Mouse (Mus musculus): ENCODE data around the gene Ttll7. TPM values are rescaled to one million over a fixed set of nuclear protein-coding genes. Genes with fewer than 3 reads are reported as not detected.

Gene Ttll7
- 100 to 1,000 TPM; 178 to 182 TPM for total RNA-seq (2021)
- long read RNA-seq, experiment 1, partial matches to known transcripts: 24 of 96 reads
- long read RNA-seq, experiment 1, other reads (novel, unspliced or antisense): 71 of 96 reads
- long read RNA-seq, experiment 2, partial matches to known transcripts: 6 of 82 reads
- long read RNA-seq, experiment 2, other reads (novel, unspliced or antisense): 75 of 82 reads

DNA sequence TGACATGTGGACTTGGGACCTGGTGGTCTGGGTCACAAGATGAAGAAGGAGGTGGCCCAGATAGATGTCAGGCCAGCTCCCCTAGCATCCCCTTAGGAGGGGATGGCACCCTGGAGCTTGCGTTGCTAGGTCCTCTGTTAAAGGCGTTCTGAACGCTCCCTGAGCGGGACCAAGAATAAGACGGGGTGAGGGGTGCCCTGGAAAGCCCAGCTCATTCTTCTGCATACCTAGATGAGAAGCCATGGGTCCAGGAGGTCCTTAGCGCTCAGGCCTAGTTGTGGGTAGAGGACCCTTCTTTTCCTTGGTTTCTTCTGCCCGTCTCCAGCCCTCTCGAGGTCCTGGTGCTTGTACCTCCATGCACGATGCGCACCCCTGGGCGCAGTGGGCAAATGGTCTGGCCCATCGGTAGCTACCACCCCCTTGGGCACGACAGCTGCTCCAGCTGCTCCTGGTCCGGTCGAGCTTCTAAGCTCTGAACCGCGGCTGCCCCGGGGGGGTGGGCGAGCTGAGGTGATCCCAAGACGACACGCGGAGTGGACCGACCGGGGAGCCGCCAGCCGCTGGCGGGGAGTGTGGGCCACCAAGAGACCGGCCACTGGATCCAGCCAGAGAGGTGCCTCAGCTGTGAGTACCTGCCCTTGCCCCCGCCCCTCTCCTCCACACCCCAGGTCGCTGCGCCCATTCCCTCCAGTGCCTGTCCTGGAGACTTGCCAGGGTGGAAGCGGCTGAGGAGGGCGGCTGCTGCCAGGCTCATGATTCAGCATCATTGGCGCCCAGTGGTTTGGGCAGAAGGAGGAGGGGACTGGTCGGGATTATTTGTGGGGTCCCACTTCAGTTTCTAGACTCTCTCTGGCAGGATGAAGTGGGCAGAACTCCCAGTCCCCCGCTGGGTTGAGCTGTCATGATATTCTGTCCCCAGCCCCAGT is at the start of gene Ttll7:
Gene Ttll7 (plus strand): TSS at position 402 of the 926 bp plus-strand sequence.
- TF ChIP-seq CTCF (IDR thresholded peaks at IDR 0.05): no peak
- peak within 1 kb of the TSS; percentile 97 for H3K27ac ChIP-seq
- intact Hi-C loops (cut with DNase I): loop anchor here (1.0 to 2.0 kb wide), 2 partner anchors 39 to 63 kb away; no protein-coding TSS in a partner anchor
- peak within 1 kb of the TSS; percentile 88 for H3K4me3 ChIP-seq
- DNase-seq (ENCODE audit: extremely low spot score in 1 of 2, low spot score in 2 of 2): peak; percentile 87

DNA sequence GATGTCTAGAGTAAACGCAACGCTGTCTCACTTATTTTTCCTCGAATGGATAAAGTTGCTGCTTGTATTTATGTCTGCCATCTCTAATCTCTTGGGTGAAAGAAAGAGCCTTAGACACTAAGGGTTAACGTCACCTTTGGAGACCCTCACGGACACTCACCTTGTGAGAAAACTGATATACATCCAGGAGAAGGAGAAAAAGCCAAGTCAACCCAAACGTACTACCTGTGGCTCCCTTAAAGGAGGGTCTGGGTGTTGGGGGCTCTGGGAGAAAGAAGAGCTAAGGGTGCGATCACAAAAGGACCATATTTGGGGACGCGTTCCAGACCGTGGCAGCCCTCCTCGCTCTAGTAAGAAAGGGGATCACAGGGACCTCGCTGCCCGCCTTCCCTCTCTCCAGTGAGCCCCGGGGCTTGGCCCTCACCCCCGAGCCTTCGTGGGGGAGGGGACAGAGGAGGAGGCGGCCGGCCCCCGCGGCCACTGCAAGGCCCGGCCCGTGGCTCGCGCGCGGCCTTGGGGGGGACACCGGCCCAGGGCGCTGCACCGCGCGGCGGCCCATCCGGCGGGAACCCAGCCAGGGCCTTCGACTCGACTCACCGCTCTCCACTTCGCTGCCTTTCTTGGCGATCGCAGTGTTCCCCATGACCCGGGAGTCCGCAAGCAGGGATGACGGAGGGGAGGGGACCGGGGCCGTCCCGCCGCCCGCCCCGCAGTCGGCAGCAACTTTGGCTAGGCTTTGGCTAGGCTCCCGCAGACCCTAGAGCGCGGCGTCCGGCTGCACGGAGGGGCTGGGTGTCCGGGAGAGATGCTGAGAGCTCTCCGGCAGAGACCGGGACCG is 39.9 kb upstream of the Ttll7 start:
- H3K27ac ChIP-seq: peak overlapping the region; percentile 96
- DNase-seq (ENCODE audit: extremely low spot score in 1 of 2, low spot score in 2 of 2): no peak
- intact Hi-C loops (cut with DNase I): loop anchor here (5.0 kb wide), 1 partner anchor 100 kb away; no protein-coding TSS in a partner anchor
- peak overlapping the region; percentile 57 for H3K4me3 ChIP-seq
- no peak for TF ChIP-seq CTCF (IDR thresholded peaks at IDR 0.05)

DNA sequence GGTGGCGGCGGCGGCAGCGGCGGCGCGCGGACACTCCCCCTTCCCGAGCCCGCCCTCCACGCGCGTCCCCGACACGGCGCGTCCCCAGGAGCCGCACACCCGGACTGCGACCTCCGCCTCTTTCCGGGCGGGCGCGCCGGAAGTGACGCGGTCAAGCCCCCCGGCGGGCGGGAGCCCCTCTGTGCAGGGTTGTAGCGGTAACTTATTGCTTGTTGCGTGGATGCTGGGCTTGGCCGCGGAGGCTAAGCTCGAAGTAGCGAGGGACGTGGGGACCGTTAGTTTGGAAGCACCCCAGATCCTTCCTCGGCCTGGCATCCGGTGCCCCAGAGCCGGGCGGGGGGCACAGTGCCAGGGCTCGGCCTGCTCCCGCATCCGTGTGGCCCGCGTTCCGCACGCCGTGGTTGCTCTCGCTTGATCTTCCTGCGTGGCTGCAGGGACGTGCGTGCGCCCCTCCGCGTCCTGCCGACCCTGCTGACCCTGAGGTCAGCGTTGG is 39.2 kb upstream of the Ttll7 start, which contains the start of gene Prkacb:
Gene Prkacb (minus strand): TSS at position 90 of the 493 bp plus-strand sequence.
- peak; percentile 91 to 92 for DNase-seq (ENCODE audit: extremely low spot score in 1 of 2, low spot score in 2 of 2)
- Histone ChIP-seq H3K27ac (peak within 1 kb of the TSS; percentile 96), H3K4me3 (peak within 1 kb of the TSS; percentile 57)
- TF ChIP-seq CTCF (IDR thresholded peaks at IDR 0.05): no peak
- intact Hi-C loops (cut with DNase I): loop anchor here (1.0 to 5.0 kb wide), 3 partner anchors 39 to 292 kb away; partner anchors contain the start of genes Rpf1 and Ttll7

DNA sequence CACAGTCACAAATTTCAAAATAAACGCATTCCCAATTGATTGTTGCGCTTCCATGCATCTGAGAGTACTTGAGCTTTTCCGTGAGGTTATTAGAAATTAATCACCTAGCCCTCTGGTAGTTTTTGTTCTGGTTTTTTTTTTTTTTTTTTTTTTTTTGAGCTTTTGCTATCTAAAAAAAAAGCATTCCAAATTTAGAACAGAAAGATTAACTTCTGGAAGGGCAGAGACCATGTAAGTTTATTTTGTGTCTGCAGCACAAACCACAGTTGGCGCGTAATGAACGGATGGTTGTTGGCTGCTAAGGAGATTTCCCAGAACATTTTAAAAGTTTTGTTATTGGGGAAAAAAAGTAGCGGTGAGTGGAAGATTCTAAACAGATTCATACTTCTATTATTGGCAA is 38.5 kb upstream of the Ttll7 start:
- intact Hi-C loops (cut with DNase I): loop anchor here (1.0 to 5.0 kb wide), 3 partner anchors 39 to 292 kb away; partner anchors contain the start of genes Rpf1 and Ttll7
- no peak for DNase-seq (ENCODE audit: extremely low spot score in 1 of 2, low spot score in 2 of 2)
- H3K4me3 ChIP-seq: peak overlapping the region; percentile 57
- TF ChIP-seq CTCF (IDR thresholded peaks at IDR 0.05): no peak
- peak overlapping the region; percentile 96 for H3K27ac ChIP-seq

DNA sequence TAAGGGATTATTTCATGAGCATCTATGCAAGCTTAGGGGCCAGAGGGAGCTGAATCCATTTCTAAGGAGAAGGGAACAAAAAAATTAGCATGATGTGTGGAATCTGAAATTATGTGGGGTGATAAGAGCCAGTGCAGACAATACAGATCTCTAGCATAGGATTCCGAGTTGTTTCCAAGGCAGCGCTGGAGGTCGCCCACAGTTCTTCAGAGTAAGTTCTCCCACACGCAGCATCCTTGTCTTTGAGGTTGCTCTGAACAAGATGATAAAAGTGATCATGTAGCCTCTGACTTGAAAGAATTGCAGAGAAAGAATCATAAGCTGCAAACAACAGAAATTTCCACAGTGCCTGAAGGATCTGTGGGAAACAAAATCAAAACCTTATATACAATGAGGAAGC is 31.4 kb upstream of the Ttll7 start:
- peak in 1 of 2 experiments; percentile 14 for DNase-seq (ENCODE audit: extremely low spot score in 1 of 2, low spot score in 2 of 2)
- no peak overlapping the region for H3K27ac ChIP-seq
- intact Hi-C loops (cut with DNase I): no loop called here
- H3K4me3 ChIP-seq: no peak overlapping the region
- no peak for TF ChIP-seq CTCF (IDR thresholded peaks at IDR 0.05)

DNA sequence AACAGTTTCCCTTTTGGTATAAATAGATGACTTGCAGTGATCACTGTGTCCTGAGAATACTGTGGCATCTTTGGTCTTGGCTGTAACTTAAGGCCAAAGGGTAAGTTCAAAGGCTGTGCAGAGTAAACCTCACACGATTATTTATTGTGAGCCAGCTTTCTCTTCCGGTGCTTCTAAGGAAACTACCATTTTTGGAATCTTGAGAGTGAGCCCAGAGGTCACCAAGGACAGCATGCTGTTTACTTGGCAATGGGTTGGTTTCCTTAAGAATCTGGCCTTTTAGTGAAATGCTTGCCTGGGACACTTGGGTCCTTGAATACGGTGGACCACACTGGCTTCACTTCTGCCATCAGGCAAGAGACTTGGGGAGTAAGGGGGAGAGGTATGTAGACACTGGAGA is 9.4 kb upstream of the Ttll7 start:
- Histone ChIP-seq H3K27ac (peak overlapping the region; percentile 51; the same call in 1 of the 2 replicates), H3K4me3 (no peak overlapping the region)
- DNase-seq (ENCODE audit: extremely low spot score in 1 of 2, low spot score in 2 of 2): no peak
- no peak for TF ChIP-seq CTCF (IDR thresholded peaks at IDR 0.05)
- intact Hi-C loops (cut with DNase I): no loop called here

DNA sequence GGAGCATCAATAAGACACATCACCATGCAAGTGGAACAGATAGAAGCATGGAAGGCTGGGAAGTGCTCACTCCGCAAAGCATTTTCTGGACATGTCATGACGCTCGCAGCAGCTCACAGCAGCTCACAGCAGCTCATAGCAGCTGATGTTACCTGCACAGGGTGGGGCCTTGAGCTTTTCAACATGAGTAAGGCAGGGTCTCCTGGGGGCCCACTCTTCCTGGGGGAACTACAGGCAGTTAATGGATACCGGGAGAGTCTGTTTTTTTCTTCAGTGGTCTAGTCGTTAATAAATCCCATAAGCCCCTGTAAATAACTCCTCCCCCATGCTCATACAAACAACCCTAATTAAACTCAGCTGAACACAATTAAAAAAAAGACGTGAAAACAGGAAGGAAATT is 8.7 kb upstream of the Ttll7 start:
- H3K4me3 ChIP-seq: no peak overlapping the region
- intact Hi-C loops (cut with DNase I): no loop called here
- no peak for TF ChIP-seq CTCF (IDR thresholded peaks at IDR 0.05)

DNA sequence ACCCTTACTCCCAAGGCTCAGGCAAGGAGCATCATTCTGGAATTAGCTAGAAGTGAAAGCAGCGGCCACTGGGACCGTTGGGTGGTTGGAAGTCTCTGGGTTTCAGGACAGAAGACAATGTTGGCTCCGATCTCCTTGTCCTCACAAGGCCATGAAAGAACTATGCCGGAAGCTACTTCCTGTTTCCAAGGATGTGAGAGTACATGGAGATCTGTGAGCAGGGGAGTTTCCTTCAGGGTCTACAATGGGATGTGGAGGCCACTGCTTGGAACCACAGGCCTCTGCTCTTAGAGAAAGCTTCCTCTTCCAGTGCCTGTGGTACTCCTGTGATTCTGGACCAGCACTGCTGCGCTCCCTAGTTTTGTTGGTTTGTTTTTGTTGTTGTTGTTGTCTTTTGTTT is 5.9 kb upstream of the Ttll7 start:
- intact Hi-C loops (cut with DNase I): no loop called here
- TF ChIP-seq CTCF (IDR thresholded peaks at IDR 0.05): no peak
- no peak overlapping the region for H3K4me3 ChIP-seq
- no peak for DNase-seq (ENCODE audit: extremely low spot score in 1 of 2, low spot score in 2 of 2)
- peak overlapping the region; percentile 16; the same call in 1 of the 2 replicates for H3K27ac ChIP-seq

More for the DNA sequence above, 8.7 kb upstream of the Ttll7 start:
- H3K27ac ChIP-seq: no peak overlapping the region
- DNase-seq (ENCODE audit: extremely low spot score in 1 of 2, low spot score in 2 of 2): no peak

DNA sequence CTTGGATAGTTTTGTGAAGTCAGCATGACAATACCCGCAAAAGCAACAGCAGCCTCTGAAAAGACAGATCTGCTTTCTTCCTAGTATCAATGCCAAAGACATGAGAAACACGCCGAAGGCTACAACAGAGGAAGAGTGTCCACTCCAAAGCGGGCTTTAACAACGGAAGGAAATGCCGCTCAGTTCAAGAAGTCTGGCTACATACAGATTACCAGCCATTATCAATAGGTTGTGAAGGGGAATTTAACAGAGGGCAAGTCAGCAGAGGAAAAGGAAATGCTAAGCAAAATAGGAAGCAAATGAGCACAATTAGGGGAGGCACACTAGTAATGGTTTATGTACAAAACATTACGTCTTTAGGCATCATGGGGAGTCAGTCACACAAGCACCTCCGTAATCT is 4.1 kb upstream of the Ttll7 start:
- DNase-seq (ENCODE audit: extremely low spot score in 1 of 2, low spot score in 2 of 2): no peak
- no peak overlapping the region for H3K27ac ChIP-seq
- H3K4me3 ChIP-seq: no peak overlapping the region
- intact Hi-C loops (cut with DNase I): no loop called here
- no peak for TF ChIP-seq CTCF (IDR thresholded peaks at IDR 0.05)

DNA sequence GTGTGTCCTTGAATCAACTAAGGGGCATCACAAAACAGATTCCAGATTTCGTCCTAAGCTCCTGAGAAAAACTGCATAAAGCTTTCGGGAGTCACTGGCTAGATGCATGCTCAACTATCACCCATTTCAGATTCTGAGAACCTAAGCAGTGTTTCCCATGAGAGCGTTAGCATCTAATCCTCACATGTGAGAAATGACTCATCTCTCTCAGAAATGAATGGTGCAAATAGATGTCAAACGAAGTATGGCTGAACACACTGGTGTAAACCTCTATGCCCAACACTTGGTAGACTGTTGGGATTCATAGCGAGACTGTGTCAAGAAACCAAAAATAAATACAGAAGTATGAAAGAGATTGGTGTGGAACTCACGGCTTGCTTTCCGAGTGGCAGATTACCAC is 2.8 kb upstream of the Ttll7 start:
- no peak overlapping the region for H3K4me3 ChIP-seq
- H3K27ac ChIP-seq: no peak overlapping the region
- intact Hi-C loops (cut with DNase I): no loop called here
- no peak for DNase-seq (ENCODE audit: extremely low spot score in 1 of 2, low spot score in 2 of 2)
- no peak for TF ChIP-seq CTCF (IDR thresholded peaks at IDR 0.05)

DNA sequence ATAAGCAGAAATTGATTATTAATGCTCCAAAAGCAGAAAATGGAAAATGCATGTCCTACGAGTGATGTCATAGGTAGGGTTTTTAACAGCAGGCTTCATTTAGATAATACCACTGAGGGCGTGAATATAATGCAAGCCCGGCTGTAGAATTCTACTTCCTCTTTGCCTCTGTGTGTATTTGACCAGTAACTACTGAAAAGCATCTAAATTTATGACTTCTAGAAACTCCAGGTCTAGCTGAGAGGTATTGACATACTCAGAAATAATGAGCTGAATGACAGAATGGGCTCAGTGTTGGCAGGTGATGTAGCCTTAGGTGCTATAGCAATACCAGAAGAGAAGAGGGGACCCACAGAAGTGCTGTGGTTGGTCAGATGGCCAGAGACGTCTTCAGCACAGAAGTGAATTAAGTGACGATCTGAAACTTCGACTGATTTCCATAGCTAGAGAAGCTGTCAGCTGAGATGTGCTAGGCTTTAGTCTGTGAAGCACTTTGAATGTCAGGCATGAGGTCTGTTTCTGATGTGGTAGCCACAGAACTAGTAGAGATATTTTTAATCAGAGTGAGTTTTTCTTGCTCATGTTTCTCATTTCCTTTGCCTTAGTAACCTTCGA is 2.4 kb downstream of the Ttll7 start:
- H3K27ac ChIP-seq: peak overlapping the region; percentile 68
- peak overlapping the region; percentile 88 for H3K4me3 ChIP-seq
- intact Hi-C loops (cut with DNase I): no loop called here
- DNase-seq (ENCODE audit: extremely low spot score in 1 of 2, low spot score in 2 of 2): no peak
- TF ChIP-seq CTCF (IDR thresholded peaks at IDR 0.05): no peak
